Mouse (Mus musculus) activated CD4-positive, CD25-positive, alpha-beta regulatory T cell, adult 9 weeks (primary cell): ENCODE data around the gene Kdm7a. TPM values are rescaled to one million over a fixed set of nuclear protein-coding genes. Genes with fewer than 3 reads are reported as not detected.

Experiments
- polyA plus RNA-seq: library from polyadenylated mRNA; unstranded; fragments of 100-300 nt; shearing (Covaris generic); gene quantifications from one replicate; pipeline ENCODE4 v1.2.1, GENCODE M21; 2017

Kdm7a gene
- 10.3 TPM for polyA plus RNA-seq

GRCm38 (mm10) chr6:39206581-39207461 is at the start of gene Kdm7a:
Gene Kdm7a (minus strand): TSS chr6:39206789.

GRCm38 (mm10) chr6:39117584-39118455 is 88.8 kb downstream of the Kdm7a start, which contains the start of gene Parp12:
Gene Parp12 (minus strand): TSS chr6:39118349.

Other genes starting within 250 kb of the Kdm7a start
- 1.8 TPM for gene Parp12, start 88.4 kb downstream of the Kdm7a start, polyA plus RNA-seq
- 48.4 TPM for gene Slc37a3, start 170.9 kb upstream of the Kdm7a start, polyA plus RNA-seq
- gene Rab19, start 174.4 kb upstream of the Kdm7a start, polyA plus RNA-seq: 60.3 TPM
- 152 TPM for gene Mkrn1, start 213.7 kb upstream of the Kdm7a start, polyA plus RNA-seq